Mouse (Mus musculus): ENCODE results near the gene D430042O09Rik.

D430042O09Rik gene

DNA sequence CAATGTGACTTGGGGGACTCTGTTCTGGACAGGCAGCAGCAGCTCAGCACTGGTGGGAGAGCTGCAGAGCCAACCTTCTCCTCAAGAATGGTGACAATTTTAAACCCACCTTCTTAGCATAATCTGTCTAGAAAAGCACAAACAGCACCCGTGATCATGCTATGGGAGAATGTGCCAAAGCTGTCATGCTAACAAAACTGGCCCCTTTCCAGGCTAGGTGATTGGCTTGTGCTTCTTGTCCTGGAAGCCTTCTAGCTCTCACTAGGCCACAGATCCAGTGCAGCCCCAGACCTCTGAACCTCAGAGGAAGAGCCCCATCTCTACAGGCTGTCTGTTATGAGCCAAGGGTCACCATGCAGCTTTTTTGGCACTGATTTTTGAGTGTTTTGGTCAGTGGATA is 98.9 kb downstream of the D430042O09Rik start:
- in situ Hi-C loops (cut with MboI, MseI), result no loop called here

DNA sequence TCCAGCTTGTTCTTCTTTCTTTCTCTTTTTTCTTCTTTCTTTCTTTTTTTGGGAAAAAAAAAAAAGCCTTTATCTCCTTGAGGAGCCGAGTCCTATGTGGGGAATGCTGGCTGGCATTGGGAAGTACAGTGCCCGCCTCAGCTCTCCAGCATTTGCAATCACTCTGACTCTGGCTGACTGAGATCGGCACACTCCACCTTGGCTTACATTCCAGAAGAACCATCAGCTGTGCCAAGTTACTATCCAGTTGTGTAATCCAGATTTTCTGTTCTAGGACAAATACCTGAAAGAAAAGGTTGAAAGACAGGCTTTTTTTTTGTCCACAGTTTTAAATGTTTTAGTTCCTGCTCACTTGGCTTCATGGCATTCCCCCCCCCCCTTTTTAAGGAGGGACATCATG is 100.5 kb downstream of the D430042O09Rik start:
- in situ Hi-C loops (cut with MboI, MseI), result no loop called here

DNA sequence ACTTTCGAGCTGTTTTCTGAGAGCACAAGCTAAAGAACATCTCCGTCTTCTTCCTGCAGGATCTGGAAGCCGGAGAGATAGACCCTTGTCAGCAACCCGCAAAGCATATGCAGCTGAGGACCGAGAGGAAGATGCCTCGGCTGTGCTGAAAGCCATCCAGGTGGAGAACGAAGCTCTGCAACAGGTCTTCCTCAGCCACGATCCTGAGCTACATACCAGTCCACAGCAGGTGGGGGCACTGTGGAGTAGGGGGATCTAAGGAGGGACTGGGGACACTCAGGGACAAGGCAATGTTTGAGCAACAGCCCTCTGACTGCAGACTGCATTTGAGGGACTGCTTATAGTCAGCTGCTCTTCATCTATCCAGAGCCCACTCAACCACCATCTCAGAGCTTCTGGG is 105.0 kb downstream of the D430042O09Rik start:
- in situ Hi-C loops (cut with MboI, MseI), result no loop called here

DNA sequence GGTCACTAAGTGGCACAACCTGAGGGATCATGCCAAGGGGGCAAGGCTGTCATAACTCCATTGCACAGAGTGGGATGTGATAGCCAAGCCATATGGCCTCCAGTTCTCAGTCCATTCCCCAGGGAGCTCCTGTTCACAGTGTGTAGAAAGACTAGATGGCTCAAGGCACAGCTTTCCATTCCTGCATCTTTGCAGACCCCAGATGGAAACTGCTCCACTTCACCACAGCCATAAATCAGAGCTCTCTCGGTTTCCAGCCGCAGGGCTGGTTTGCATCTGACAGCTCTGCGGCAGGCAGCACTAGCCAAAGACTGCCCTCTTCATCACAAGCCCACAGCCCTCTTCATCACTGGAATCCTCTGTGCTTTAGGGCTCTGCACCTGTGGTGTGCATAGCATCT is 108.0 kb downstream of the D430042O09Rik start:
- in situ Hi-C loops (cut with MboI, MseI), result no loop called here

DNA sequence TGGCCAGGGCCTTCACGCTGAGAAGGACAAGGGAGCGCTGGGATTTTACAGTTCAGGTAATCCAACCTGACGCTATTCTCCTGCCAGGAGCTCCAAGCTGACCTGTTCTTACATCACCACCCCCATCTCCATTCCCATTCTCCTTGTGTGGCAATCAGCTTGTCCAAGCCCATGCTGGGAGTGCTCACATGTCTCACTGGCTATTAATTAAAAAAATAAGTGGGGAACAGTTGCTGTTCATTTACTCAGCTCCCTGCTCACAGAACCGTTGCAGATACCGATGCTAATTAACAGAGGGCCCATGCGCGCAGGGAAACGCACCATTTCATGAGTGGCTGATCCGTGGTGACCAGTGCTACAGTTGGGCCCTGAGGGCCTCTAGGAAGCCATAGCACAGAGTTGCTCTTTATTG is 110.6 kb downstream of the D430042O09Rik start:
- in situ Hi-C loops (cut with MboI, MseI), result no loop called here

DNA sequence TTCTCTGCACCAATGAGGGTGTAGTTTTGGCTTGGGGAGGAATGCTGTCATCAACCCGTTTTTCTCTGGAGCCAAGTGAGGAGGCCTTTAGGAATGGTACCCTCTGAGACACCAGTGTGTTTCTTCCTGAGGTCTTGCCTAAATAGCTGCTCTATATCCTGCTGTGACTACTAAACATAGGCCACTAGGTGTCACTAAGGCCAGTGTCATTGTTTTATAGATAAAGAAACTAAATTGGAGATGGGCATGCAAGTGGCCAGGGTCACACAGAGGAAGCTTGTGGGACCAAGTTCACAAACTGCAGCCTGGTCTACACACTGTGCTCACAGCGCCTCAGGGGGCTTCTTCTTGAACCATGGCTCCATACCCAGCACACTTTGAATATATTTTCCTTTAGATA is 112.5 kb downstream of the D430042O09Rik start:
- in situ Hi-C loops (cut with MboI, MseI), result no loop called here

DNA sequence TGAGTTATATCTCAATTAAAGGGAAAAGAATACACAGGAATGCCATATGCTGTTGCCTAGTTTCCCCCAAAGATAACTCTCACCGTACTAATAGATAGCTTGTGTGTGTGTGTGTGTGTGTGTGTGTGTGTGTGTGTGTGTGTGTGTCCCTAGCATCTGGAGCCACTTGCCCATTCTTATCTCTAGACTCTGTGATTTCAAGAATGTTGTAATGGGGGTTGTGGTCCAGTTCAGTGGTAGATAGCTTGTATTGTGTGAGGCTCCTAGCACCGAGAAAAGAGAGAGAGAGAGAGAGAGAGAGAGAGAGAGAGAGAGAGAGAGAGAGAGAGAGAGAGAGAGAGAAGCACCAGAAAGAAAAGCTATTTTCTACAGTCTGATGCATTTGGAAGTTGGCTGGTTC is 118.7 kb downstream of the D430042O09Rik start:
- in situ Hi-C loops (cut with MboI, MseI), result no loop called here

DNA sequence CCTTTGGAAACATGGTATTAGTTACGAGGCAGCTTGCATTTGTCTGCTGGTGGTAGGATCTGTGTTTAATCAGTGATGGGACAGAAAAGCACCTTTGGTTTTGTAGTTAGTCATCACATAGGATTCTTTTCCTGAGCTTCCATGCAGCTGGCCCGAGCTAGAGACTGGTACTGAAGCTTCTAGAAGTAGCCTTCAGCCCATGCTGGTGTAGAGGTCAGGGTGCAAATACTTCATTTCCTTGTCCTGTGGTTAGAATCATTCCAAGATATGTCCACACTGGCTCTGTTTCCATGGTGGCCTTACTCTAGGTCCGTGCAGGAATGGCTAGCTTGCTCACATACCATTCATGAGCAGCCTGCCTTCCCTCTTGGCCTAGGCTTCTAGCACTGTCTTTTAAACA is 119.2 kb downstream of the D430042O09Rik start:
- in situ Hi-C loops (cut with MboI, MseI), result no loop called here

DNA sequence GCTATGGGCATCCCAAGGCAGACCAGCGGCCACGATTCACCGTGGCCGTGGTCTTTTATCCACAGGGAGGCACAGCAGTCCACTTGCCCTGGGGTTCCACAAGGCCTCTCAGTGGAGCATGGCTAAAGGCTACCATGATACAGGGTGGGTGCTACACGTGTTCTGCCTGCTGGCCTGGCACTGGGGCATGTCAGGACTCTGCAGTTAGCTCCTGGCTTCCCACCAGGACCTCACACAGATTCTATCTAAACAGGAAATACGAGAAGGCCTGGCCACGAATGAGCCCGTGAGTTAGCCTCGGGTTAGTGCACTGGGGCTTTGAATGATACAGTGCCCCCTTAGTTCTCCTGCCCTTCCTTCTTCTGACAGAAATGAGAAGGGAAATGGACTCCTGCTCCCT is 119.7 kb downstream of the D430042O09Rik start:
- in situ Hi-C loops (cut with MboI, MseI), result no loop called here

DNA sequence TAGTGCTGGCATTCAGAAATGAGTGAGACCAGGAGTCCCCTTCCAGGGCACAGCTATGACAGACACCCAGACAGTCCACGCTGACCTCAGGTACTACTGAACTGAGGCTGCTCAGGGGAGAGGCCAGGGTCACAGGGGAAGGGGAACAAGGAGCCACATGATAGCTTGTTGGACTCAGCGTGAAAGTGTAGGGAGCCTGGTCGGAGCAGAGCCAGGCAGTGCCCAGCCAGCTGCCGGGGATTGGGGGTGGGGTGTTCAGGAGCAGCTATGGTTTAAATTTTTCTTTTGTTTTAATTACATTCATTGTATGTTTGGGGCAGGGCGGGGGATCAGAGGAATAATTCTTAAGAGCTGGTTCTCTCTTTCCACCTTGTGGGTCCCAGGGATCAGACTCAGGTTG is 120.9 kb downstream of the D430042O09Rik start:
- in situ Hi-C loops (cut with MboI, MseI), result no loop called here

DNA sequence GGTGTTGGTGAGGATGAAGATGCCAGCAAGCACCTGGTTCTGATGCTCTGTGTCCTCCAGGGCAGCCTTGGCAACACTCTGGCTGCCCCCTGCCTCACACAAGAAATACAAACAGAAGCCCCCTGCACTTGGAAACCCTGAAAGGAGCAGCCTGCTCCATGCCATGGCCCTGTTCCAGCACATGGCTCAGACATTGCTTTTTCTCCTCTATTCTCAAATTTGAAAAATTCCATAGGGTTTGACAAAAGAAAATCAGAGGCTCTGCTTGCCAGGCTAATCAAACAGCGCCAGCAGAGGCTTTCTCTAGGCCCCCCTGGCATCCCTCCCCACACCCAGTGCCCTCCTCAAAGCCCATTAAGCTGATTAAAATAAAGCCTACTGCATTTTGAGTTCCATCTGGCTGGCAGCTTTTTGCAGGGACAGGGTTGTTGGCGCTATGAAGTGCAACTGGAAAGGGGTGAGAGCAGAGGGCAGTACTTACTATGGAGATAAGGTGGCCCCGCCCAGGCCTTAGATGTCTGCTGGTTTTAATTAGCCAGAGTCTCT is 121.5 kb downstream of the D430042O09Rik start:
- in situ Hi-C loops (cut with MboI, MseI), result no loop called here

DNA sequence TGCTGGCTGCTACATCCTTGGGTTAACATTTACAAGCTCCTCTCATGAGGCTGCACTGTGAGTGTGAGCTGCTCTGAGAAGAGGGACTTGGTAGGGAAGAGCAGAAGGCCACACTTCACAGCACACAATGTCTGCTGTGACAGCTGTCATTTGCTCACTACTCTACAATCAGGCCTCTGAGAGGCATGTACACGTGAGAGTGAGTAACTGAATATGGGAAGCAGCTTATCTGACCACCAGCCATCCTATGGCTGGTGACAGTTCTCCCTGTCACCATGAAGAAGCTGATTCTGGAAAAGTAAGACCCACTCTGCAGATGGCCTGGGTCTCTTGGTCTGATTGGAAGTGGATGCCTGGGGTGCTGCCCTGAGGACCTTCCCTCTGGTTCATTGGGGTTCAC is 125.1 kb downstream of the D430042O09Rik start:
- in situ Hi-C loops (cut with MboI, MseI), result no loop called here

DNA sequence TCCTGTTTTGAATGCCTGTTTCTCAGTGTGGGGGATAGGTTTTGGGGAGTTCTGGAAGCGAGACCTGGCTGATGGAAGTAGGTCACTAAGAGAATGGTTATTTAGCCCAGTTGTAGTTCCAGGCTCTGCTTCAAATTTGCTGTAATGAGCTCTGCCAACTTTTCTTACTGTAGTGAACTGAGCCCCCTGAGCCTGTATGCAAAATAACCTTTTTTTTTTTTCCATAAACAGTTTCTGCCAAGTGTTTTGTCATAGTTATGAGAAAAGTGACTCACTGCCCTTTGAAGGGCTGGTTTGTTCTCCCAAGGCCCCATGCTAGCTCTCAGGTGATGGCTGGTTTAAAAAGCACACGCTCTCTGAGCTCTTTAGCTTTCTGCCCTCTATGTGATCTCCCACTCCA is 125.8 kb downstream of the D430042O09Rik start:
- in situ Hi-C loops (cut with MboI, MseI), result no loop called here

DNA sequence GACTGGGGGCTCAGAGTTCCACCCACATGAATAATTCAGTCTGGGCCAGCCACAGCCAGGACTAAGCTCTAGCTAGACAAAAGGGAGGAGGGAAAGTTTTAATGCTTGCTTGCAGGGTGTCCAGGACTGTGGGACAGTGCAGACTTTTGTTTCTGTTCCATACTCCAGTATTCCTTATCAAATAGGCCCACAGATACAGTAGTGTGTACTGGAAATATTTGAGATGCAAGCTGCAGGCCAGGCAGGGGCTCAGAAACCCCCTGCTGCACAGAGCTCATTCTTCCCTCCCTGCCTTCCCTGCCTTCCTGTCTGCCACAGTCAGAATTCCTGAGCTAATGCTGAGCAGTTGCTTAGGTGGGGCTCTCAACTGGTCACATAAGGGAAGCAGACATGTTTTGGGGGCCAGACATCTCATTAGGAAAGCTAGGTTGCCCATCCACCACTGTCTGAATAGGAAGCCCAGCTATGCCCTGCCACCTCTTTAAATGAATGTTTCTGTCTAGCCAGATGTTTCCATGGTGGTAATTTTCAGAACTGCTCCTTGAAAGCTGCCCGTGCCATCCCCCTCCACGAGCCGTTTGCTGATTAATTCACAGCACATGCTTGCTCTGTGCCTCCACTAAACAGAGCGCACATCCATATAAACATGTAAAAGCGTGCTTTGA is 130.5 kb downstream of the D430042O09Rik start:
- in situ Hi-C loops (cut with MboI, MseI), result no loop called here

DNA sequence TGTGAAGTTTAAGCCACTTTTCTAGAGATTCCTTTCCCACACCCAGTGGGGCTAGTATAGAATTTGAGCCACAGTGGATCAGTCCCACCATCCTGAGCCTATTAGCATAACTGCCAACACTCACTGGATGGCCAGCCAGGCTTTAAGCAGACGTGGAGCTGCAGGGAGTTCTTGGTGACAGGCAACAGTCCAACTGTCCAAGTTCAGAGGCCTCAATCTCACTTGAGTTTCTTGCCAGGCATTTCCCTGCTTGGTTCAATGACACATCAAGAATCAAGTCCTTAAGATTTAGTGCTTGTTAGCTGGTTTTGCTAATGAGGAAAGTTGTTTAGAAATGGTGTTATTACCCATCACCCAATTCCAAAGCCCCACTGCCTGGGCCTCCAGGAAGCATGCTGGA is 137.9 kb downstream of the D430042O09Rik start:
- in situ Hi-C loops (cut with MboI, MseI), result no loop called here

DNA sequence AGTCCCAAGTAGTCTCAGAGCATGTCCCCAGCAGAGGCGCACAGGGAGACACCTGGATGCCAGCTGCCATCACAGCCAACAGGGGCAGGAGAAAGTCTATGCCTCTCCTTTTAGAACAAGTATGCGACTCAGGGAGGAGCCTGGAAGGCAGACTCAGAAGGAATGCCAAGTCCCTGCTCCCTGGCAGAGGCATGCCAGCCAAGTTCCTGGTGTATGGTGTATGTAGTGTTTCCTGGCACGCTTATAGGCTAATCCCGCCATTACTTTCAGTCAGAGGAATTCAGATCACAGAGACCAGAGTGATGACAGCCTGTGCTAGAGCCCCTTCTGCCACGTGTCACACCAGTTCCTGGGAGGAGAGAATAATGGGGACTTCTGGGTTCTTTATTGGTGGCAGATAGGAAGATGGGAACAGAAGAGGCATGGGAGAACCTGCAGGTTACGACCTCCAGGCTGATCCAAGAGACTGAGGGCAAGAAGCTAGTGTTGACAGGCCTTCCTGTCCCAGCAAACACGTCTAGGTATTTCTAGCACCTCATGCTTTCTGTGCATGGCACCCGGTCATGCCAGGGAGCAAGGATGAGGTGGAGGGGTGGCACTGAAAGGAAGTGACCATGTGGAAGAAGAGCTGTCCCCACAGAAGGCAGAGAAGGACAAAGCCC is 139.3 kb downstream of the D430042O09Rik start:
- in situ Hi-C loops (cut with MboI, MseI), result no loop called here

DNA sequence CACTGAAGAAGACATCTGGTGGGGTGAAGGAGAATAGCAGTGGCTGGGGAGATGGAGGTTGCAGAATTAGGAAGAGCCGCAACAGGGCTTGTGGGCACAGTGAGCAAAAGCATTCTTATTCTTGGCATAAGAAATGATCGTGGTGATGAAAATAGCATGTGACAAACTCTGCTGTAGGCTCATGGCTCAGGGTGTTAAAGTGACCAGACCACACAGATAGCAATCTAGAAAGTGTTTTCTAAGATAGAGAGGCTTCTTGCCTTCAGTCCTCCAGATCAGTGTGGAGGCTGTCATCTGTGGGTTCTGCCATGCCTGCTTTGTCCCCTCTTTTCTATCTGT is 139.8 kb downstream of the D430042O09Rik start:
- in situ Hi-C loops (cut with MboI, MseI), result no loop called here

DNA sequence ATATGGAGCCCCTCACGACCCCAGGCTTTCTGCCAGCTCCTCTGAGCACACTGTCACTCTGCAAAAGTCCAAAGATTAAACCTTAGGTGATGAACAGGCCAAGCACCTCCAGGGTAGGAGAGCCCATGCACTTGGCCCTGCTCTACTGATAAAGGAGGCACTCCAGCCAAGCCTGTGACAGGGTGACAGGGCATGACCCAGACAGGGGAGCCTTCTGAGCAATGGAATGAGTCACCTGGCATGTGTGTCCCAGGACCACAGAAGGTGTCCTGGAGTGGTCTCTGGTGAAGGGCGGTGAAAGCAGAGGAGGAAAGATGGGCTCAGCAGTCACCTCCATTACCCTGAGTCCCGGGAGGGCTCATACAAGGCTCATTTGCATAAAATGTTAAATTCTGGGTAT is 151.9 kb downstream of the D430042O09Rik start:
- in situ Hi-C loops (cut with MboI, MseI), result no loop called here

DNA sequence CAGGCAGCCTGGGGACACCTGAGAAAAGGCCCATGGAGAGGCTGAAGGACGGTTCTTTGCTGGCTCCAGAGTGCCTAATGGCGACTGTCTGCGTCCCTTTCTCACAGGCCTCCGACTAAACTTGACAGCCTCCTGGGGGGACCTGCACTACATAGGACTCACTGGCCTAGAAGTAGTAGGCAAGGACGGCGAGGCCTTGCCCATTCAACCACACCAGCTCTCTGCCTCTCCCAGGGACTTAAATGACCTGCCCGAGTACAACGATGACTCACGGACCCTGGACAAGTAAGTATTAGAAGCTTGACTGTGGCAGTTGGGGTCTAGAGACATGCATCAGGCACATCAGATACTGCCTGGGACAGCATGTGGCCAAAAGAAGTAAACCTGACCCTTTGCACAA is 152.7 kb downstream of the D430042O09Rik start:
- in situ Hi-C loops (cut with MboI, MseI), result no loop called here

DNA sequence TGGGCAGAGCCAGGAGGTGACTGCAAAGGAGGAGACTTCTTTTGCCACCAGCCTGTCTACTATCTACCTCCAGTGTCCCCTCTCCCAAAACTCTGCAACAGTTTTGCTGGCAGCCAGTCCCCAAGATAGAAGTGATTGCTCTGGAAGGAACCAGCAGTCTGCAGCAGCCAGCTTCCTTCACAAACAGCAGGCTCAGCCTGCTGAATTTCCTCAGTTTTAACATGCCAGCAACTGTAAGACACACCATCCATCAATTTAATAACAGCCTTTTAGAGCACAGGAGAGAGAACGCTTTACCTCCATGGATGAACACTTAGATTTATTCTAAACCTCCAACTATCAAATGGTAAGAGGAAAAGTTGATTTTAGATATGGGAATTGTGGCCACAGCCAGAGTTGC is 156.3 kb downstream of the D430042O09Rik start:
- in situ Hi-C loops (cut with MboI, MseI), result no loop called here

DNA sequence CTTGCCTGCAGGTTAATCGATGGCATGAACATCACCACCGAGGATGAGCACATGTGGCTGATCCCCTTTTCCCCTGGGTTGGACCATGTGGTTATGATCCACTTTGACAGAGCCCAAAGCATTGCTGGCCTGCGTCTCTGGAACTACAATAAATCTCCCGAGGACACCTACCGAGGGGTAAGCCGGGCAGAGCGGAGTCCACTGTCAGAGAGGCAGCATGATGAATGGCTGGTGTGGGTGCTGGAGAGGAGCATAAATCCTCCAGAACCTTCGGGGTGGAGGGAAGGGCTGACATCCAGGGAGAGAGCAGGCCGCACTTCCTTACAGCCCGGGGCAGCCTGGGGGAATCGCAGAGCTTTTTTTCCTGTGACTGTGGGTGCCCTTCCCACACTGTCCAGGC is 157.5 kb downstream of the D430042O09Rik start:
- in situ Hi-C loops (cut with MboI, MseI), result no loop called here

DNA sequence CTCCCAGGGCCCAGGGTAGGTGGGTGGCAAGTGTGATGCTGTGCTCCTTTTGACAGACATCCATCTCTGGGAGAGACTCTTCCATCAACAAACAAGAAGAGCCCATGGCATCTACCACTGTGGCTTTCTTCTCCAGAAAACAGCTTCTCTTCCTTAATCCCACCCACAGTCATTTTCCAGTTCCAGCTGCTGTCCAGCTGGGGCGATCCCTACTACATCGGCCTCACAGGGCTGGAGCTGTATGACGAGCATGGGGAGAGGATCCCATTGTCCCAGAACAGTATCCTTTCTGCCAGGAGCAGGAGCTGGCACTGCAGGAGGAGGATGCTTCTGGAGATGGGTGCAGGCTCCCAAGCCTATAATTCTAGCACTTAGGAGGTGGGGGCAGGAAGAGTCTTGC is 160.9 kb downstream of the D430042O09Rik start:
- in situ Hi-C loops (cut with MboI, MseI), result no loop called here

DNA sequence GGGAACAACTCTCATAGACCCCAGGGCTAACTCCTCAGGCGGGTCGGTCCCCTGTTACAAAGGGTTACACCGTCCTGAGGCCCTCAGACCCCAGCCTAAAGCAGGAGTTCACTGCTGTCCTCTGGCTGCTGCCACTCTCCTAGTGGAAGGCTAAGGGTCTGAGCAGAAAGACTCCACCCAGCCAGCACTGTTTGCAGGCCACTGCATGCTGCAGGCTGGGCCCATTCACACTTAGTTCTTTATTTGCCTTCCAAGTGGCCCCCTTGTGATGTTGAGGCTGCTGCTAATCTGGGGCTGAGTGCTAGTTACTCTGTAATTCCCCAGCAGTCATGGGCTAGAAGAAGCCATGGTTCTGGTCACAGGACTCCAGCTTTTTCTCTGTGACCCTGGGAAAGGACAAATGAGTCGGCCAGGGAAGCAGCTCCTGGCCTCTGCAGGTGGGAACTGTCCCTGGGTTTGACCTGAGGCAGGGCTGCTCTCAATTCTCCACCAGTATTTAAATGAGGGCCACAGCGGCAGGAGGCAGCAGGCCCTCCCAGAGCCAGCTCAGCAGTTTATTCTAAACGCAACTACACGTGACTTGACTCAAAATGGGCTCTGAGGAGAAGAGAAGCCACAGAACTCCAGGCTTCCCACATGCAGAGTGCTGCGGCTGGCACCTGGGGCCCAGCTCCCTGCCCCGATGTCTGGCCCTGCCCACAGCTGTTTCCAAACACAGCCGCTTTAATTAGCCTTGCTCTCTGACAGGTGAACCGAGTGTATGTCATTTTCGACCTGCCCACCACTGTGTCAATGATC is 163.9 kb downstream of the D430042O09Rik start:
- in situ Hi-C loops (cut with MboI, MseI), result no loop called here

Measured in T-helper 17 cell (primary cell).